Mouse (Mus musculus) liver, postnatal 0 days (tissue): Measurements from ENCODE around the gene Gfm2.

Experiments used
- CTCF ChIP-seq: sonication (generic); IDR thresholded peaks from 2 replicates; pipeline ENCODE4 v1.5.1; 2016; ENCODE audit warnings: antibody characterized with exemption, low read depth
- EP300 ChIP-seq: IDR thresholded peaks from 2 replicates; pipeline ENCODE4 v1.6.1; 2016; ENCODE audit warnings: antibody characterized with exemption, low read depth, mild to moderate bottlenecking

DNA sequence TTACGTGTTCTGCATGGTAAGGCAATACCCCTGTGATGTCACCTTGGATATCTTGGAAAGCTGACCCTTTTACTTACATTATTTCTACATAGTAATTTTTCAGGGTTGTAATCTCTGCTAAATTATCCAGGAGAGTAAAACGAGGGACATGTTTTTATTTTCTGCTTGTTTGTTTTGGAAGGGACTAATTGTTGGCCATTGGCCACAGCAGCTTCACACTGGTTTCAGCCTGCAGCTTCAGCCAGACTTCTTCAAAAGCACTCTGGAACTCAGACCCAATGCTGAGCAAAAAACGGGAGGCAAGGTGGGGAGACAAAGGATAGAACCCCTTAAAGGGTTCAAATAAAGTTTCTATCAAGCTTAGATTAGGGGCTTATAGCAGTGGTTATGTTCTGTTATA lies 92.4 kb downstream of the Gfm2 start:
- no peak for TF ChIP-seq CTCF
- no peak for TF ChIP-seq EP300
